Mouse (Mus musculus) olfactory bulb, adult 2 months (tissue): ENCODE data around the gene Gas2l1. TPM values are rescaled to one million over a fixed set of nuclear protein-coding genes. Genes with fewer than 3 reads are reported as not detected.

Source experiments
- H3K27ac ChIP-seq: fragments of 200-500 bp; 2 replicates; pipeline ENCODE4 v1.5.1; 2012; ENCODE audit warnings: low read depth, low read length; ENCODE audit not compliant: insufficient read depth
- H3K4me1 ChIP-seq: fragments of 200-500 bp; 2 replicates; pipeline ENCODE4 v1.6.1; 2012; ENCODE audit warnings: low read length; ENCODE audit not compliant: control insufficient read depth, insufficient read depth
- H3K4me3 ChIP-seq: fragments of 200-500 bp; 2 replicates; pipeline ENCODE4 v1.5.1; 2012; ENCODE audit warnings: mild to moderate bottlenecking, low read depth, low read length, moderate library complexity; ENCODE audit not compliant: insufficient read depth
- CTCF ChIP-seq: fragments of 200-500 bp; IDR thresholded peaks from 2 replicates; pipeline ENCODE4 v1.5.1; 2012; ENCODE audit warnings: low read depth, mild to moderate bottlenecking, low read length, moderate library complexity; ENCODE audit not compliant: insufficient read depth
- POLR2A ChIP-seq: fragments of 200-500 bp; IDR thresholded peaks from 2 replicates; pipeline ENCODE4 v1.6.1; 2012; ENCODE audit warnings: mild to moderate bottlenecking, low read depth, low read length, moderate library complexity; ENCODE audit not compliant: insufficient read depth
- whole genome bisulfite sequencing: fragments of 180-500 bp; shearing (Covaris S2); methylation state at CpG from one replicate; pipeline ENCODE4 v1.1.7; 2018; 5-methylcytosine and 5-hydroxymethylcytosine counted together
- polyA plus RNA-seq: library from polyadenylated mRNA; stranded (reverse); fragments of >200 nt; gene quantifications from 2 replicates; pipeline ENCODE4 v1.2.4, GENCODE M21; 2012; ENCODE audit warnings: low replicate concordance; ENCODE audit not compliant: missing spikeins, insufficient read depth, insufficient read length

Gas2l1 gene
- polyA plus RNA-seq, 1 experiment = not detected

DNA sequence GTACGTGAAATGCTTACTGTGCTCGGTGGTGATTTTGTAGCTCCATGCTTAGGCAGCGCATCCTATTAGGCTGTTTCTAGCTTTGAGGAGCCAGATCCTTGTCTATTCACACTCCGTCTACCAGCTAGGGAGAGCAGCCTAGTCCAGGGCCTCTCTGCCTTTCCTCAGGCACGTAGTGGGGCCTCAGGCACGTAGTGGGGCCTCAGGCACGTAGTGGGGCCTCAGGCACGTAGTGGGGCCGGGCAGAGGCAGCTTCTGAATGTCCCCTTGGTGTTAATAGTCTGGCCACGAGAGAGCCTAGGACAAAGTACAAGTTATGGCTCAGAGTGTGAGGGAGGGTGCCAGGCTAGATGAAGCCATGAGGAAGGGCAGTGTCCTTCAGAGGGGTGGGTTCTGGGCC is 32.4 kb downstream of the Gas2l1 start:
- Histone ChIP-seq H3K4me1 (no peaks in the 10 kb centered on the region), H3K27ac (no peak overlapping the region), H3K4me3 (no peak overlapping the region)
- WGBS = 92% methylated on average over 10 of the region's 10 CpGs
- no peak for TF ChIP-seq CTCF
- TF ChIP-seq POLR2A = no peak

DNA sequence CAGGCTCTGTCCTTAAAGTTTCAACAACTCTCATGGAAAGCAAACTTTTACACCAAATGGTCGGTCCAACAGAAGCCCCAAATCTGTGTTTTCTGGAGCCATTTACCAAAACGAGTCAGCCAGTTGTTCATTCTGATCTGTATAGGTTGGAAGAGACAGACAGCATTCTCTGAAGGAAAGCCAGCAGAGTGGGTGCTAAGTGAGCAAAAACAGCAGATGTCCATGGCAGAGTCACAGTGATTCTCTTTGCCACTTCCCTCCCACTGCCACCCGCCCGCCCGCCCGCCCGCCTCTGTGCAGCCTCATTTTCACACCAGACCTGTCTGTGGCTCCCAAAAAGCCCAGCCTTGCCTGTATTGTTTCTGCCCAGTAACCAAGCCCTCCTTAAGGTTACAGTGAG is 36.9 kb downstream of the Gas2l1 start:
- Histone ChIP-seq H3K4me1 (no peaks in the 10 kb centered on the region), H3K27ac (no peak overlapping the region), H3K4me3 (no peak overlapping the region)
- WGBS = 80% methylated on average over 7 of the region's 7 CpGs
- no peak for TF ChIP-seq CTCF
- no peak for TF ChIP-seq POLR2A

DNA sequence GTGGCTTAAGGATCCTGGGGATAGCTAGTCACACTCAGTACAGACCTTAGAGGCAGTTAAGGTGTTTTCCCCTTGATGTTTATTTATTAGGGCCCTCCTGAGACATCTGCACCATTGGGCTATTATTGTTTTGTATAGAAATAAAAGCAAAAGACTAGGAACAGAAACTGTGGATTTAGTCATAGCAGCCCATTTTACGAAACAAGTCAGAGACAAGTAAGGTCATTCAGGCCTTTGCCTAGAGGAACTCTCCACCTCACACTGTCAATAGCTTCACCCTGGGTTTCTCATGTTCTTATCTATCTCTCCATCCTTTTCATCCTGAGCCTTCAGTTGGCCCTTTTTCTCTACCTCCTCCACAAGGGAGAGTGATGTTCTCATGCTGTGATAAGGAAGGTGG is 40.0 kb downstream of the Gas2l1 start:
- no peaks in the 10 kb centered on the region for H3K4me1 ChIP-seq
- H3K27ac ChIP-seq = no peak overlapping the region
- 97% methylated on average over 1 of the region's 1 CpGs for WGBS
- H3K4me3 ChIP-seq = no peak overlapping the region
- TF ChIP-seq POLR2A (no peak), CTCF (no peak)

DNA sequence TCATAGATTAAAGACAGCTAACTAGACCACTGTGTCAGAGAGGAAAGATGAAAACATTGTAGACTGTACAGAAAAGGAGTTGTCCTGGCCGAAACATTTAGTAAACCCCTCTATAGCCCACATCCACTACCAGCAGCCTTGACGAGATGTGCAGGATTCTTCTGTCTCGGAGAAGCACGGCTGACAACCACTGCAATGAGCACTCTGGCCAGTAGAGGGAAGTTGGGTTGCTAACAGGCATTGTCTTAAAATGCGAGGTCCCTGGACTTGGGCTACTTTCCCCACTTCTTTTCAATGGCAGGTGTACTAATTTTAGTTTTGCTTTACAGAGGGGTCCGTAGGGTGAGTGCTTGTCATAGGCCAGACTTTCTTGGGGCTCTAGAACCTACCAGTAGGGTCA is 47.6 kb downstream of the Gas2l1 start:
- Histone ChIP-seq H3K27ac (no peak overlapping the region), H3K4me3 (no peak overlapping the region), H3K4me1 (no peaks in the 10 kb centered on the region)
- TF ChIP-seq CTCF (no peak), POLR2A (no peak)
- 49% methylated on average over 6 of the region's 6 CpGs for WGBS

DNA sequence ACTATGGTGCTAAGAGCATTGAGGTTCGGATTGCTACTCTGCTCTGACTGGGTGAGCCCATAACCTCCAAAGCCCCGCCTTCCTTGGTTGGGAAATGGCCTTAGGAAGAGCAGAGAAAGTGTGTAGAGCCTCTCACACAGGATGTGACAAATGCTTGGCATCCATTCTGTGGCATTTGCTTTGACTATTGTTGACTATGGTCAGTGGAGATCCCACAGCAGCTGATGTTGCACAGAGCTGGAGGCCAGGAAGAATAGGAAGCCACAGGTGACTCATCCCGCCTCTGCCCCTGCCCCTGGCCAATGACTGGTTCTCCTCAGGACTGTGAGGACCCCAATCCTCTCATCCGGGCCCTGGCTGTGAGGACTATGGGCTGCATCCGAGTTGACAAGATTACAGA is 48.8 kb downstream of the Gas2l1 start:
- no peak for TF ChIP-seq POLR2A
- no peak for TF ChIP-seq CTCF
- H3K27ac ChIP-seq = no peak overlapping the region
- no peaks in the 10 kb centered on the region for H3K4me1 ChIP-seq
- H3K4me3 ChIP-seq = no peak overlapping the region
- 89% methylated on average over 5 of the region's 5 CpGs for WGBS

DNA sequence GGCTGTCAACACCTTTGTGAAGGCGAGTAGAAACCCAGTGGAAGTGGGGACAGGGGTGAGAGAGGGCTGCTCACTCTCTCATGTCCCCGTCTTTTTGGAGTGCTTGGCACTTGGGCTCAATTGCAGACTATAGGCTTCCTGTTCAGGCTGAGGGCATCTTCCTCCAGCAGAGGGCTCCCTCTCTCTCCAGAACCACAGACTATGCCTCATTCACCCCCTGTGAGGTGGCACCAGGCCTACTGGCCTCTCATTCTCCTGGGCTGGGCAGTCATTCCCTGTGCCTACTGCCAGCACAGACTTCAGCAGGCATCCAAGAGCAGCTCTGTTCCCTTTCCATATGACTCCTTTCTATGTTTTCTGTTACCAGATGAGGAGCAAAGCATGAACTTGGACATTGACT is 49.4 kb downstream of the Gas2l1 start:
- Histone ChIP-seq H3K4me1 (no peaks in the 10 kb centered on the region), H3K4me3 (no peak overlapping the region), H3K27ac (no peak overlapping the region)
- WGBS = 33% methylated on average over 2 of the region's 2 CpGs
- TF ChIP-seq CTCF (peak; percentile 64), POLR2A (no peak)

DNA sequence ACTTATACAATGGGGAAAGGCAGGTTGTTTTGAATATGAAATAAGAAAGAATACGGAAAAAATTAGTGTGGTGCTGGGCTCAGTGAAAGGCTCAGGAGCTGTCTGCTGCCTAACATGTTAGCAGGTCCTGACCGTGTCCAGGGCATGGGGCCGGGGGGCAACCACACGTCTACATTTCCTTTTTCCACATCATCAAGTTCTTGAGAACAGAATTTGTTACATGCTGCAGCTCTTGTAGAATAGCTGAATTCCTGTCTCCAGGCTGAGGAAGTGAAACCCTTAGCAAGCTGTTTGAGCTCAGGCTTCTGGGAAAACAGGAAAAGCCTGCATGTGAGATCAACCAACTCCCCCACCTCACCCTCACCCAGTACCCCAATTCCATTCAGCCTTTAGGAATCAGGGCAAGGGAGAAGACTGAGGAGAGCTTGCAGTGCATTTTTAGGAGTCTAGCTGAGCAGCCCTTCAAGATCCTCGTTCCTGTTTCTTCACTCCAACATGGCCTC is 52.9 kb downstream of the Gas2l1 start:
- no peak overlapping the region for H3K27ac ChIP-seq
- 69% methylated on average over 5 of the region's 5 CpGs for WGBS
- H3K4me1 ChIP-seq = 0 out of 2 replicates have a peak, but pooled peaks cover 2% of the 10 kb centered on the region
- no peak for TF ChIP-seq CTCF
- TF ChIP-seq POLR2A = no peak
- no peak overlapping the region for H3K4me3 ChIP-seq

DNA sequence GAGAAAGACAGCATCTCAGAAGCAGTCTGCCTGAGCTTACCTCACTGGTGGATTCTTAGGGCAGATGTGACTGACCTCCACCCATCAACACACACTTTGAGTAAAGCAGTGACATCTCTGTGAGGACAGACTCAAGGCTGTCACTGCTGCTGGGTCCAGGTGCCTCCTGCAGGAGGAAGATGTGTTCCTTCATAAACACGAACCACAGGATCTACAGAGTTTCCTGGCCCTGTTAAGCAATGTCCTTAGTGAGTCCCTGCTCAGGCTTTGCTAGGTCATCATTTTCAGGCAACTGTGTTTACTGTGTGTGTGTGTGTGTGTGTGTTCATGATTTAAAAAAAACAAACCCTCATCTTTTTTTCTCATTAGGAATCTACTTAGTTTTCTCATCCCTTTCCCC is 53.6 kb downstream of the Gas2l1 start:
- Histone ChIP-seq H3K4me3 (no peak overlapping the region), H3K27ac (no peak overlapping the region), H3K4me1 (0 out of 2 replicates have a peak, but pooled peaks cover 2% of the 10 kb centered on the region)
- no peak for TF ChIP-seq POLR2A
- no peak for TF ChIP-seq CTCF
- WGBS = 76% methylated on average over 1 of the region's 1 CpGs

DNA sequence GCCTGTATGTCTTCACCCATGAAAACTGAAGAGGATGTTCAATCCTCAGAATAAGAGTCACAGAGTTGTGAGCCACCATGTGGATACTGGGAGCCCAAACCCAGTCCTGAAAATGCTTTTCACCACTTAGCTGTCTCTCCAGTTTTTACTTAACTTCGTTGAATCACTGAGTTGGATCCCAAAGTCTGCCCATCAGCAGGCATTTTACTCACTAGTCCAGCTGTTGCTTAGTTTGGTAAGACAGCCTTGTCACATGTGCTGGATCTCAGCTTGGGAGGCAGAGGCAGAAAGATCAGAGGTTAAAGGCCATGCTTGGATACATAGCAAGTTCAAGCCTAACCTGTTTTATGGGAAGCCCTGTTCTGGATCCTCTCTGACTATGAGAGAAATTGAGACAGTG is 54.9 kb downstream of the Gas2l1 start:
- Histone ChIP-seq H3K4me3 (no peak overlapping the region), H3K27ac (no peak overlapping the region), H3K4me1 (peaks cover 4% of the 10 kb centered on the region; the same call in 1 of the 2 replicates)
- WGBS = 84% methylated on average over 1 of the region's 1 CpGs
- TF ChIP-seq POLR2A (no peak), CTCF (no peak)
